Mouse (Mus musculus) CH12.LX (cell line): ENCODE results near the gene Gsdme.
A peak's percentile ranks its signal among the peaks of the same experiment; 100 is the strongest.

Source experiments
- CTCF ChIP-seq, 2 experiments: IDR thresholded peaks in 1 of 2; conservative IDR thresholded peaks in 1 of 2; 2 replicates each; pipeline ENCODE4 v1.5.1; 2011 to 2012; ENCODE audit warnings: low read depth in 2 of 2, low read length in 2 of 2, improper control_type of control experiment in 1 of 2, inconsistent platforms in 1 of 2, mild to moderate bottlenecking in 1 of 2, moderate library complexity in 1 of 2
- EP300 ChIP-seq: IDR thresholded peaks from 2 replicates; pipeline ENCODE4 v1.6.1; 2011; ENCODE audit warnings: low read length, improper control_type of control experiment
- IRF4 ChIP-seq: IDR thresholded peaks from 2 replicates; pipeline ENCODE4 v1.6.1; 2014; ENCODE audit warnings: low read depth, mild to moderate bottlenecking, inconsistent platforms, low read length, improper control_type of control experiment
- MAFK ChIP-seq: IDR thresholded peaks from 2 replicates; pipeline ENCODE4 v1.6.1; 2011; ENCODE audit warnings: low read length, improper control_type of control experiment; ENCODE audit not compliant: insufficient replicate concordance
- MAZ ChIP-seq: IDR thresholded peaks from 2 replicates; pipeline ENCODE4 v1.6.1; 2012; ENCODE audit warnings: low read depth, mild to moderate bottlenecking, inconsistent platforms, low read length, improper control_type of control experiment, moderate library complexity
- PAX5 ChIP-seq: IDR thresholded peaks from 2 replicates; pipeline ENCODE4 v1.6.1; 2012; ENCODE audit warnings: low read length, inconsistent platforms, mixed read lengths
- POLR2A ChIP-seq: IDR thresholded peaks from 2 replicates; pipeline ENCODE4 v1.6.1; 2011; ENCODE audit warnings: low read depth, mild to moderate bottlenecking, improper control_type of control experiment, low read length
- SIN3A ChIP-seq: IDR thresholded peaks from 2 replicates; pipeline ENCODE4 v1.6.1; 2012; ENCODE audit warnings: low read length, improper control_type of control experiment, inconsistent platforms
- USF1 ChIP-seq: IDR thresholded peaks from 2 replicates; pipeline ENCODE4 v1.6.1; 2014; ENCODE audit warnings: low read depth, mild to moderate bottlenecking, inconsistent platforms, low read length, improper control_type of control experiment
- ZKSCAN1 ChIP-seq: IDR thresholded peaks from 2 replicates; pipeline ENCODE4 v1.6.1; 2012; ENCODE audit warnings: low read depth, inconsistent platforms, low read length, improper control_type of control experiment, borderline replicate concordance
- ZNF384 ChIP-seq: IDR thresholded peaks from 2 replicates; pipeline ENCODE4 v1.6.1; 2012; ENCODE audit warnings: low read depth, low read length, improper control_type of control experiment, inconsistent platforms

DNA sequence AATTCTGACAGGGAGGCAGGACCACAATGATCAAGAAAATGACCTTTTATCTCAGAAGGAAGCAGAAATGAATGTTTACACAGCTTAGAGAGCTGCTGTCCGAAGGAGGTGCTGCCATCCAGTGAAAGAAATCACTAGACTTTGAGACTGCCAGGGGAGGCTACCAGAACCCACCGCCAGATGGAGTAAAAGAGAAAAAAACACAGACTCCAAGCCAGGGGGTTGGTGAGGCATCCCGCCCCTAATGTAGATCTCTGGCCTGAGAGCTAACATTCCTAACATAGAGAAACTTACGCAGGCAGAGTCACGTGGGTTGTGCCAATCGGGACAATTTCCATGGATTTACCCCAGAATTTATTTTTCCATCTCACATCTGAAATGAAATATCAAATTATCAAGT is 45.4 kb upstream of the Gsdme start:
- TF ChIP-seq CTCF (conservative IDR thresholded peaks at IDR 0.05 in 1 of 2, IDR thresholded peaks at IDR 0.05 in 1 of 2; ENCODE audit: low read depth in 2 of 2, low read length in 2 of 2) (peak in 1 of 2 experiments; percentile 84; a peak in 3 of 4 replicates), EP300 (no peak), SIN3A (no peak), IRF4 (no peak), MAFK (no peak), MAZ (no peak), USF1 (no peak), POLR2A (no peak), PAX5 (no peak), ZKSCAN1 (no peak), ZNF384 (0 out of 2 replicates have a peak, but pooled peaks have one; percentile 27)
